Comparison of ENCODE assay signal across 9 mouse cellular contexts in the genomic region with DNA sequence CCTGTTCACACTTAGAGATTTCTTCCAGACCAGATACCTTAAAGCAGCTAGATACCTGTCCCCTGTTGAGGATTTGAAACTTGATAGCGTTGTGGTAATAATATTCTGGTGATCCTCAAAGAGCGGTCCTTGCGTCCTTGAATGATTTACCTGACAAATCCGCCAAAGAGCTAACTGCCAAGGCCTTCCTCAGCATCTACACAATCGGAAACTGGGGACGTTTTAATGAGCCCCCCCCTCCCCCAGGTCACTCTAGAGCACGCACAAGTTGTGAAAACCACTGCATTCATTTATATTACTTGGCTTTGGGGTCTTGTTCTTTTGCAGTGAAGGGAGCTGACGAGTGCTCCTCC. TPM values are rescaled to one million over a fixed set of nuclear protein-coding genes. Genes with fewer than 3 reads are reported as not detected.
A peak's percentile ranks its signal among the peaks of the same experiment; 100 is the strongest.
DNase-seq lines count a peak whose midpoint lies in the region; ATAC-seq and TF ChIP-seq lines count a peak whose summit lies in the region.
"Had no signal": no experiment of that assay in that cellular context is flagged by ENCODE, and none has a peak within 500 bp of the region (broad histone marks: within the 10 kb centered on the region; RNA-seq: fewer than 3 reads in every experiment).

No protein-coding gene starts in this region.

- peaks cover 14 to 25% of the 10 kb centered on the region in 2 experiments for H3K4me1 ChIP-seq in heart, embryonic 14.5 days (ENCODE audit: control insufficient read depth in 2 of 2, insufficient read depth in 2 of 2, low read length in 2 of 2)
- peaks cover 23% of the 10 kb centered on the region for H3K4me1 ChIP-seq in embryonic facial prominence, embryonic 13.5 days
- H3K4me1 ChIP-seq in intestine, postnatal 0 days (replicated peaks; ENCODE audit: control insufficient read depth, insufficient read depth, low read length), result 0 out of 2 replicates have a peak, but pooled peaks cover 13% of the 10 kb centered on the region

- ATAC-seq in heart, embryonic 14.5 days (ENCODE audit: insufficient number of reproducible peaks, insufficient read depth, low FRiP score, low read depth), result no peak
- ATAC-seq in embryonic facial prominence, embryonic 13.5 days (ENCODE audit: insufficient number of reproducible peaks, insufficient read depth, low FRiP score, low TSS enrichment, low read depth), result no peak
- no peak for ATAC-seq in intestine, postnatal 0 days

- peaks cover 27% of the 10 kb centered on the region for H3K79me2 ChIP-seq in myocyte (ENCODE audit: control insufficient read depth, insufficient read depth)

- H3K4me2 ChIP-seq in heart, embryonic 14.5 days (ENCODE audit: low read length), result peak overlapping the region; percentile 71
- peak overlapping the region; percentile 83 for H3K4me2 ChIP-seq in embryonic facial prominence, embryonic 13.5 days
- peak overlapping the region; percentile 74 for H3K4me2 ChIP-seq in intestine, postnatal 0 days (replicated peaks; ENCODE audit: low read depth)
- peak overlapping the region; percentile 46 for H3K4me2 ChIP-seq in myocyte (ENCODE audit: low read depth)

- TF ChIP-seq POLR2A in myocyte (IDR thresholded peaks at IDR 0.05; ENCODE audit: insufficient read length, low read depth), result no peak

- H3ac ChIP-seq in myocyte (ENCODE audit: control insufficient read depth, insufficient read length), result no peak overlapping the region

- H3K27ac ChIP-seq in heart, embryonic 14.5 days (replicated peaks in 1 of 2; ENCODE audit: control insufficient read depth in 1 of 2, insufficient read depth in 1 of 2, low read depth in 2 of 2, low read length in 2 of 2), result no peak overlapping the region
- 0 out of 2 replicates have a peak overlapping the region, but pooled peaks have one; percentile 7 for H3K27ac ChIP-seq in embryonic facial prominence, embryonic 13.5 days
- no peak overlapping the region for H3K27ac ChIP-seq in intestine, postnatal 0 days (ENCODE audit: low read depth, low read length)

- no peaks in the 10 kb centered on the region for H3K9me3 ChIP-seq in heart, embryonic 14.5 days (ENCODE audit: control insufficient read depth, low read length)
- no peaks in the 10 kb centered on the region for H3K9me3 ChIP-seq in embryonic facial prominence, embryonic 13.5 days
- H3K9me3 ChIP-seq in intestine, postnatal 0 days (ENCODE audit: control insufficient read depth), result no peaks in the 10 kb centered on the region

- intact Hi-C loops in left cerebral cortex, postnatal 10 days (cut with DNase I), result loop anchor here (2.0 to 5.0 kb wide), 3 partner anchors 41 to 189 kb away; a partner anchor contains a TSS

- DNase-seq in heart, adult 8-10 months (ENCODE audit: low spot score), result no peak
- no peak for DNase-seq in left cerebral cortex, postnatal 10 days (ENCODE audit: extremely low spot score in 1 of 2, low spot score in 2 of 2)
- no peak for DNase-seq in frontal cortex, adult 2 months (ENCODE audit: extremely low spot score in 1 of 2, low spot score in 1 of 2)
- DNase-seq in layer of hippocampus, postnatal 25 days (ENCODE audit: extremely low spot score in 1 of 2, low spot score in 1 of 2), result no peak

- H3K27me3 ChIP-seq in heart, embryonic 14.5 days (ENCODE audit: control insufficient read depth, insufficient read depth, low read length), result no peaks in the 10 kb centered on the region
- H3K27me3 ChIP-seq in embryonic facial prominence, embryonic 13.5 days, result no peaks in the 10 kb centered on the region
- H3K27me3 ChIP-seq in intestine, postnatal 0 days (replicated peaks; ENCODE audit: control insufficient read depth, insufficient read depth, low read length), result no peaks in the 10 kb centered on the region
- H3K27me3 ChIP-seq in myocyte (ENCODE audit: control insufficient read depth, insufficient read depth, insufficient read length), result no peaks in the 10 kb centered on the region

- H3K9ac ChIP-seq in heart, embryonic 14.5 days (ENCODE audit: low read length), result peak overlapping the region; percentile 4; the same call in 1 of the 2 replicates
- H3K9ac ChIP-seq in embryonic facial prominence, embryonic 13.5 days, result no peak overlapping the region; the same call in 1 of the 2 replicates
- no peak overlapping the region for H3K9ac ChIP-seq in intestine, postnatal 0 days (ENCODE audit: low read depth, low read length)

- H3K4me3 ChIP-seq in heart, embryonic 14.5 days (ENCODE audit: control insufficient read depth in 1 of 2, insufficient read depth in 1 of 2, low read depth in 1 of 2, low read length in 2 of 2), result peak overlapping the region; percentile 3 to 4; a peak in 2 of 4 replicates
- H3K4me3 ChIP-seq in embryonic facial prominence, embryonic 13.5 days, result peak overlapping the region; percentile 96
- no peak overlapping the region for H3K4me3 ChIP-seq in intestine, postnatal 0 days (ENCODE audit: low read depth, low read length)
- no peak overlapping the region for H3K4me3 ChIP-seq in myocyte

- H3K36me3 ChIP-seq in heart, embryonic 14.5 days (ENCODE audit: control insufficient read depth, insufficient read depth, low read length), result no peaks in the 10 kb centered on the region
- H3K36me3 ChIP-seq in embryonic facial prominence, embryonic 13.5 days, result no peaks in the 10 kb centered on the region
- H3K36me3 ChIP-seq in intestine, postnatal 0 days (ENCODE audit: control insufficient read depth, insufficient read depth), result no peaks in the 10 kb centered on the region
- no peaks in the 10 kb centered on the region for H3K36me3 ChIP-seq in myocyte (ENCODE audit: control insufficient read depth, insufficient read depth)

- 44% methylated on average over 8 of the region's 8 CpGs for WGBS in heart, embryonic 14.5 days
- 28% methylated on average over 8 of the region's 8 CpGs for WGBS in embryonic facial prominence, embryonic 13.5 days
- 50% methylated on average over 8 of the region's 8 CpGs for WGBS in intestine, postnatal 0 days

- TF ChIP-seq CTCF in intestine, postnatal 0 days (IDR thresholded peaks at IDR 0.05; ENCODE audit: low read depth), result no peak

TF ChIP-seq in myocyte, 11 proteins besides CTCF, POLR2A, EP300 and RAD21 (continues in another document):
- no peak for TF ChIP-seq MAX (IDR thresholded peaks at IDR 0.05; ENCODE audit: low read depth)
- TF ChIP-seq SRF (IDR thresholded peaks at IDR 0.05; ENCODE audit: control insufficient read depth, insufficient read length, low read depth), result no peak
- TF ChIP-seq MYOG (IDR thresholded peaks at IDR 0.05; ENCODE audit: control insufficient read depth in 1 of 3, insufficient read depth in 1 of 3, insufficient read length in 2 of 3, low read depth in 2 of 3), result no peak
- TF ChIP-seq TCF3 (IDR thresholded peaks at IDR 0.05; ENCODE audit: insufficient read length, low read depth), result no peak
- TF ChIP-seq POLR2AphosphoS2 (IDR thresholded peaks at IDR 0.05; ENCODE audit: insufficient read length, low read depth), result no peak
- TF ChIP-seq E2F4 (IDR thresholded peaks at IDR 0.05; ENCODE audit: insufficient read depth), result no peak

RNA-seq across cellular contexts. Expression of a gene that starts 0.7 kb away (rescaled TPM):
- 26.5 and 28.1 TPM in 2 replicates for polyA plus RNA-seq in heart, embryonic 14.5 days (2014; fragmentation: Nextera tagmentation; extraction: Ambion mirVana)
- 10 to 100 TPM; 20.1 to 32.0 (median 25.8) TPM for total RNA-seq in heart, adult 8-10 months (2022)
- polyA plus RNA-seq in embryonic facial prominence, embryonic 13.5 days (2015; fragmentation: Nextera tagmentation; extraction: Ambion mirVana), result 122 and 131 TPM in 2 replicates
- 98.2 and 103 TPM in 2 replicates for polyA plus RNA-seq in intestine, postnatal 0 days (2015; fragmentation: Nextera tagmentation; extraction: Ambion mirVana)
- 82.6 TPM for polyA plus RNA-seq in myocyte (2012; fragmentation: generic; extraction: Trizol)
- total RNA-seq in left cerebral cortex, postnatal 10 days (2021), result 100 to 1,000 TPM; 190 to 203 TPM
- 108 and 111 TPM in 2 replicates for polyA plus RNA-seq in frontal cortex, adult 2 months (2012; rRNA removed)
- 100 to 1,000 TPM; 102 to 114 TPM for total RNA-seq in layer of hippocampus, postnatal 25 days (2021)

RNA-seq across cellular contexts. Expression of a gene that starts 15.8 kb away (rescaled TPM):
- 499 and 536 TPM in 2 replicates for polyA plus RNA-seq in heart, embryonic 14.5 days (2014; fragmentation: Nextera tagmentation; extraction: Ambion mirVana)
- total RNA-seq in heart, adult 8-10 months (2022), result 100 to 1,000 TPM; 425 to 610 (median 521) TPM
- polyA plus RNA-seq in embryonic facial prominence, embryonic 13.5 days (2015; fragmentation: Nextera tagmentation; extraction: Ambion mirVana), result 596 and 632 TPM in 2 replicates
- 538 and 555 TPM in 2 replicates for polyA plus RNA-seq in intestine, postnatal 0 days (2015; fragmentation: Nextera tagmentation; extraction: Ambion mirVana)
- 1,321 TPM for polyA plus RNA-seq in myocyte (2012; fragmentation: generic; extraction: Trizol)
- 100 to 1,000 TPM; 423 to 456 TPM for total RNA-seq in left cerebral cortex, postnatal 10 days (2021)
- 342 and 345 TPM in 2 replicates for polyA plus RNA-seq in frontal cortex, adult 2 months (2012; rRNA removed)
- total RNA-seq in layer of hippocampus, postnatal 25 days (2021), result 100 to 1,000 TPM; 327 to 397 TPM

RNA-seq across cellular contexts. Expression of a gene that starts 22.3 kb away (rescaled TPM):
- polyA plus RNA-seq in heart, embryonic 14.5 days (2014; fragmentation: Nextera tagmentation; extraction: Ambion mirVana), result not detected in 2 replicates
- total RNA-seq in heart, adult 8-10 months (2022), result not detected
- polyA plus RNA-seq in embryonic facial prominence, embryonic 13.5 days (2015; fragmentation: Nextera tagmentation; extraction: Ambion mirVana), result 0.62 and 0.84 TPM in 2 replicates
- polyA plus RNA-seq in intestine, postnatal 0 days (2015; fragmentation: Nextera tagmentation; extraction: Ambion mirVana), result not detected in 2 replicates
- 0.07 TPM for polyA plus RNA-seq in myocyte (2012; fragmentation: generic; extraction: Trizol)
- under 1 TPM; 0.60 to 0.63 TPM for total RNA-seq in left cerebral cortex, postnatal 10 days (2021)
- 0.34 and 0.78 TPM in 2 replicates for polyA plus RNA-seq in frontal cortex, adult 2 months (2012; rRNA removed)
- 1 to 10 TPM in 1 of 2 experiments, under 1 TPM in 1; 0.63 to 1.3 TPM for total RNA-seq in layer of hippocampus, postnatal 25 days (2021)
- polyA plus RNA-seq: large intestine, adult 2 months had no signal

RNA-seq across cellular contexts. Expression of a gene that starts 31.7 kb away (rescaled TPM):
- polyA plus RNA-seq in heart, embryonic 14.5 days (2014; fragmentation: Nextera tagmentation; extraction: Ambion mirVana), result 9.0 and 9.8 TPM in 2 replicates
- 1 to 10 TPM; 6.1 to 7.1 (median 6.3) TPM for total RNA-seq in heart, adult 8-10 months (2022)
- polyA plus RNA-seq in embryonic facial prominence, embryonic 13.5 days (2015; fragmentation: Nextera tagmentation; extraction: Ambion mirVana), result 22.5 and 23.3 TPM in 2 replicates
- polyA plus RNA-seq in intestine, postnatal 0 days (2015; fragmentation: Nextera tagmentation; extraction: Ambion mirVana), result 8.5 and 9.8 TPM in 2 replicates
- 8.9 TPM for polyA plus RNA-seq in myocyte (2012; fragmentation: generic; extraction: Trizol)
- 10 to 100 TPM; 18.8 to 19.4 TPM for total RNA-seq in left cerebral cortex, postnatal 10 days (2021)
- polyA plus RNA-seq in frontal cortex, adult 2 months (2012; rRNA removed), result 18.0 and 19.0 TPM in 2 replicates
- total RNA-seq in layer of hippocampus, postnatal 25 days (2021), result 10 to 100 TPM; 19.2 to 20.6 TPM

RNA-seq across cellular contexts. Expression of a gene that starts 42.5 kb away (rescaled TPM):
- polyA plus RNA-seq in heart, embryonic 14.5 days (2014; fragmentation: Nextera tagmentation; extraction: Ambion mirVana), result 4.2 and 5.5 TPM in 2 replicates
- 1 to 10 TPM in 1 of 4 experiments, under 1 TPM in 3; 0.22 to 1.7 (median 0.51) TPM for total RNA-seq in heart, adult 8-10 months (2022)
- 10.5 and 11.8 TPM in 2 replicates for polyA plus RNA-seq in embryonic facial prominence, embryonic 13.5 days (2015; fragmentation: Nextera tagmentation; extraction: Ambion mirVana)
- 1.8 and 2.0 TPM in 2 replicates for polyA plus RNA-seq in intestine, postnatal 0 days (2015; fragmentation: Nextera tagmentation; extraction: Ambion mirVana)
- polyA plus RNA-seq in myocyte (2012; fragmentation: generic; extraction: Trizol), result 1.9 TPM
- total RNA-seq in left cerebral cortex, postnatal 10 days (2021), result 10 to 100 TPM; 40.0 to 45.1 TPM
- 102 and 104 TPM in 2 replicates for polyA plus RNA-seq in frontal cortex, adult 2 months (2012; rRNA removed)
- 10 to 100 TPM; 66.2 to 71.6 TPM for total RNA-seq in layer of hippocampus, postnatal 25 days (2021)

Comparison
In these comparisons a context has a peak if more than half of its experiments do, and no peak if none do; other contexts are left out.
1. H3K4me3 ChIP-seq: peak in heart, embryonic 14.5 days (2 of 2) and embryonic facial prominence, embryonic 13.5 days (single experiment); none in intestine, postnatal 0 days (single experiment) and myocyte (single experiment).
2. Peak in every context shown above with its lines, with median percentiles within 50 percentile points of each other: H3K4me2 ChIP-seq.